Mouse (Mus musculus): ENCODE measurements at regions not wholly inside any gene's neighbourhood (a gene's known extent, or its start where the extent isn't known, plus 50 kb on each side); places are given as distances from the start of the nearest gene placed in this dataset.

- no peak for TF ChIP-seq CTCF (IDR thresholded peaks at IDR 0.05; ENCODE audit: control insufficient read depth, insufficient read depth, insufficient read length)
- no peak for TF ChIP-seq MYOD1 (IDR thresholded peaks at IDR 0.05; ENCODE audit: control insufficient read depth, insufficient read length, low read depth)
- TF ChIP-seq USF1 (IDR thresholded peaks at IDR 0.05; ENCODE audit: low read depth) = no peak
- TF ChIP-seq MAX (IDR thresholded peaks at IDR 0.05) = no peak
Observed at GRCm38 (mm10) chr9:85925259-85925658, 83.1 kb downstream of the Tpbg start.
